Mouse (Mus musculus) heart, adult 8-10 months (tissue): ENCODE measurements around the gene Gm20388. TPM values are rescaled to one million over a fixed set of nuclear protein-coding genes. Genes with fewer than 3 reads are reported as not detected.
A peak's percentile ranks its signal among the peaks of the same experiment; 100 is the strongest.
"Not testable (repeated sequence)": the region's sequence is repeated elsewhere in the genome, so short reads cannot be mapped to it uniquely, and the experiment has no call there.

Source experiments
- DNase-seq: peaks from one replicate; pipeline ENCODE4 v3.0.0; 2022; ENCODE audit warnings: low spot score
- total RNA-seq, 4 experiments: library from RNA; stranded (reverse); gene quantifications; 2 replicates each; pipeline ENCODE4 v1.2.4; 2022

Gene Gm20388
- total RNA-seq, 4 experiments from 2014 or later, result 4.2 to 6.7 TPM; not detected in 2

DNA sequence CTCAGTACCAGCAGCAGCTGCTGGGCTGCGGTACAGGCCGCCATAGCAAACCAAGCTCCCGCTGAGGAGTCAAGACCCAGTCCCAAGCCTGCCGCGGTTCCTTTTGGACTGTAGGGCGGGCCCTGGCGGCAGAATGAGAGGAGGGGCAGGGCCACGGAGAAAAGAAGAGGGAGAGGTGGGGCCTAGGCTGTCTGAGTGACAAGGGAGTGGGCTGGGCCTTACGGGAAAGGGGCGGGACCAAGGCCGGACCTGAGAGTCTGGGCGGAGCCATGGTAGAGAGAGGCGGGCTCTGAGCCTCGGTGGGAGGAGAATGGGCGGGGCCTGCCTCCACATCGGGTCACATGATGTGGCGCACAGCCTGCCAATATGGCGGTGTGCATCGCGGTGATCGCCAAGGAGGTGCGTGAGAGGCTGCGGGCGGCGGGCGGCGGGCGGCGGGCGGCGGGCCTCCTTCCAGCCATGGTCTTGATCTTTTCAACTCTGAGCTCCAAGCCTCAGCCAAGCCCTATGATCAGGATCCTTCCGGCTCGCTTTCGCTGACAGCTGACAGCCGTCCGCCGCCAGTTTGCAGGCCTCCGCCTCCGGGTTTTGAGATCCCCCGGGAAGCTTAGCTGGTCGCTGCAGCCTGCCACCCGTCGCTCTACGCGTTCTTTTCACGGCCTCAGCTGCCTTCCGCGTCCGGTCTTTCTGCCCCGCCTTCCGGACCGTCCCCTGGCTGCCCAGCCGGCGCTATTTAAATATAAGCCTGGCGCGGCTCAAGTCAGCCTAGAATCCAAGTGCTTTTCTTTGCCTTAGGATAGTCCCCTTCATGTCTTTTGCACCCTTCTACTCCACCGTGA, 2700.9 kb downstream of the Gm20388 start, which contains the start of the genes Galns and Trappc2l:
Gene Galns, minus strand, starts transcription at position 169 of the 839 bp plus-strand sequence.
Gene Trappc2l, plus strand, starts transcription at position 346 of the 839 bp plus-strand sequence.
- peak; percentile 93 for DNase-seq

DNA sequence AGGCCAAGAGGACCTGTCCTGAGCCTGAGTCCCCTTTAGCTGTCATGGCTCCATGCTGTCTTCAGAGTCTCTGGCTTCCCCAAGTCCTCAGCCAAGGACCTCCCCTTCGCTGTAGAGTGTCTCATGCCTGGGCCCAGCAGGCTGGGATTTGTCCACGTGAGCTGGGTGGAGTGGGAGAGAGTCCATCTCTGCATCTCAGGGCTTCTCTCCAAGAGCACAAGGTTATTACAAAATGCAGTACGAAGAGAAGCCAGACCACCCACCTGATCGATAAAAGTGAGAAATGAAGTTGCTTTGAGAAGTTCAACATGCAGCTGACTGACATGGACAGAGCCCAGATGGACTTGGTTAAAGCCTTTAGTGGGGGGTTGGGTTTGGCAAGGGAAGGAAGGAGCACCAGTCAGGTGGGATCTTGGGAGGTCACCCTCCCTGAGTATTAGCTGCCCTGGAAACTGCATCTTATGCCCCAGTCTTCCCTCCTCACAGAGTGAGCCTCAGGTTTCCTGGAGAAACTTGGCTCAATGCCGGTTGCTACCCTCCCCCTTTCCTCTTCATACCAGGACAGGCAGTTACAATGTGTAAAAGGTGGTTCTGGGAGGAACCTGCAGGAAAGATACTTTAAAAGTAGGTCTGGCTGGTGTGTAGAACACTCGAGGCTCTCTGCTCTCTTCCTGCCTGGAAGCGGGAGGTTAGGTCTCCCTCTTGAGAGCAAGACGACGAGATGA, 2705.7 kb downstream of the Gm20388 start:
- DNase-seq, result no peak

DNA sequence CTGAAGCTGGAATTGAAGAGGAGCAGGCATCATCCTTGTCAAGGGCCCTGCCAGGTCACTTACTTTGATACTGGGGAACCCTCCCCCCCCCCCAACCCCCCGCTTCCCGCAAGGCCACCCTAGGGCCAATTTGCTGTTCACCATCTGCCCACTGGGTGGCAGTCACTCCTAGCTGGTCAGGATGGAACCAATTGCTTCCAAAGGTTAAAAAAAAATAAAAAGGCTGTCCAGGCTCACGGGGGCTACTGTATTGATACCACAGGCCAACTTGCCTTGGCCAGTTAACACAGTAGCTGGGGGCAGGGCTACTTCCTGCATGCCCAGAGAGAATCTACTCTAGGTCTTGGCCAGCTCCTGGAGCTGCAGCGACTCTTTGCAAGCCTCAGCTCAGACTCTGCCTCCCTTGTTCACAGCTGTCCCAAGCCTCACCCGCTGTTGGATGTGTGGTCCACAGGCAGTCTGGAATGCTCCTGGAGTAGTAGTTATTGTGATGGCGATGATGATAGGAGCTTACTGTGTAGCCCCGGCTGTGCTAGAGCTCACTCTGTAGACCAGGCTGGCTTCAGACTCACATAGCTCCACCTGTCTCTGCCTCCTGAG, 2707.4 kb downstream of the Gm20388 start:
- peak; percentile 83 for DNase-seq

- no peak for DNase-seq
These were observed 2708.2 kb downstream of the Gm20388 start for GRCm38 (mm10) chr8:122618660-122619378.

GRCm38 (mm10) chr8:122620446-122620845, 2709.8 kb downstream of the Gm20388 start:
- DNase-seq, result no peak

- no peak for DNase-seq
These were observed 2712.1 kb downstream of the Gm20388 start, which contains the start of gene Pabpn1l for GRCm38 (mm10) chr8:122622727-122623126. Gene Pabpn1l (minus strand): TSS chr8:122622739.

GRCm38 (mm10) chr8:122623844-122624642, 2713.4 kb downstream of the Gm20388 start:
- DNase-seq, result peak; percentile 62

- DNase-seq, result no peak
These were observed 2714.0 kb downstream of the Gm20388 start for GRCm38 (mm10) chr8:122624653-122625052.

GRCm38 (mm10) chr8:122625811-122626210, 2715.2 kb downstream of the Gm20388 start:
- DNase-seq, result no peak

- DNase-seq, result no peak
These were observed 2716.3 kb downstream of the Gm20388 start for GRCm38 (mm10) chr8:122626896-122627295.

GRCm38 (mm10) chr8:122629388-122629787, 2718.7 kb downstream of the Gm20388 start:
- DNase-seq, result no peak

- DNase-seq, result no peak
These were observed 2720.1 kb downstream of the Gm20388 start for GRCm38 (mm10) chr8:122630696-122631095.

GRCm38 (mm10) chr8:122632134-122632533, 2721.5 kb downstream of the Gm20388 start:
- not testable (repeated sequence) for DNase-seq

DNA sequence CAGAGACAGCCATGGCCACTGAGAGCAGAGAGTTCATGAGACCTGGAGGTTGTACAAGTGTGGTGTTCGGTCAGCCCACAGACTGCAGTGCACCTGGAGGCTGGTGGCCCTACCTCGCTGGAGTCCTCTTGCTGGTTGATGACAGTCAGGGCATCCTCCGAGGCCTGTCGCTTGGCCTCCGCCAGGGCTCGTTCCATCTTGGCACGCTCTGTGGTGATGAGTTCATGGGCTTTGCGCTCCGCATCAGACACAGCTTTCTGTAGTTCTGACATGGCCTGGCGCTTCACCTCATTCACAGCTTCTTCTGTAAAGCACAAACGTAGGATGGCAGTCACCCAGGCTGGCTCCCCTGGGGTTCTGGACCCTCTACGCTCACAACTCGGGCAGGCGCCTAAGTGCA, 2722.6 kb downstream of the Gm20388 start:
- DNase-seq, result no peak

- DNase-seq, result no peak
These were observed 2725.5 kb downstream of the Gm20388 start for GRCm38 (mm10) chr8:122635878-122636802.

GRCm38 (mm10) chr8:122636803-122637175, 2726.1 kb downstream of the Gm20388 start:
- peak; percentile 46 for DNase-seq

GRCm38 (mm10) chr8:122637230-122637629, 2726.6 kb downstream of the Gm20388 start:
- no peak for DNase-seq

DNA sequence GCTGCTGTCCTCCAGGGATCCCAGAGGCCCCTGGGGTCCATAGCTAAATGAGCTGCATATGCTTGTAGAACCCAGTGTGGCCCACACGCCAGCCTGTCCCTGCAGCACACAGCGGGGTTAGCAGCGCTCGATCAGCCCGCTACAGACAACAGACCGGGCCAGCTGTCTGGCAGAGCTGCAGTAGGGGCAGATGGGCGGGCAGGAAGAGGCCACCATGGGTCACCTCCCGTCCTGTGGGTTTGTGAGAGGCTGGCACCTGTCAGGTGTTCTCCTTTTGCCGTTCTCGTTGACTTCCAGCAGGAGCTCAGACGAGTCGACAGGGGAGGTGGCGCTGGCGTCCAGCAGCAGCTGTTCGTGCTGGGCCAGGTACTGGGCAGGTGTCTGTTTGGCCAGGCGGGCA, 2728.0 kb downstream of the Gm20388 start:
- no peak for DNase-seq

GRCm38 (mm10) chr8:122639521-122640248, 2729.0 kb downstream of the Gm20388 start:
- DNase-seq, result peak; percentile 76
